Mouse (Mus musculus): ENCODE results near the gene Zmiz1. TPM values are rescaled to one million over a fixed set of nuclear protein-coding genes. Genes with fewer than 3 reads are reported as not detected.
A peak's percentile ranks its signal among the peaks of the same experiment; 100 is the strongest.

Zmiz1 gene
- total RNA-seq, 2 experiments from 2014 or later, result 26.6 to 28.6 TPM

GRCm38 (mm10) chr14:25633539-25634300 lies 174.7 kb downstream of the Zmiz1 start:
- no peak for DNase-seq (ENCODE audit: low spot score)

- no peak for DNase-seq (ENCODE audit: low spot score)
These were observed 175.3 kb downstream of the Zmiz1 start for GRCm38 (mm10) chr14:25634328-25634727.

GRCm38 (mm10) chr14:25635746-25636145 lies 176.8 kb downstream of the Zmiz1 start:
- DNase-seq (ENCODE audit: low spot score), result no peak

- peak; percentile 65 for DNase-seq (ENCODE audit: low spot score)
These were observed 177.3 kb downstream of the Zmiz1 start for GRCm38 (mm10) chr14:25636297-25636696.

GRCm38 (mm10) chr14:25639120-25639758 lies 180.3 kb downstream of the Zmiz1 start:
- no peak for DNase-seq (ENCODE audit: low spot score)

- no peak for DNase-seq (ENCODE audit: low spot score)
These were observed 181.0 kb downstream of the Zmiz1 start for GRCm38 (mm10) chr14:25639979-25640378.

GRCm38 (mm10) chr14:25640421-25641056 lies 181.6 kb downstream of the Zmiz1 start:
- no peak for DNase-seq (ENCODE audit: low spot score)

GRCm38 (mm10) chr14:25641067-25641466 lies 182.1 kb downstream of the Zmiz1 start:
- no peak for DNase-seq (ENCODE audit: low spot score)

- no peak for DNase-seq (ENCODE audit: low spot score)
These were observed 186.7 kb downstream of the Zmiz1 start for GRCm38 (mm10) chr14:25645717-25646116.

- DNase-seq (ENCODE audit: low spot score), result peak; percentile 71
These were observed 187.2 kb downstream of the Zmiz1 start for GRCm38 (mm10) chr14:25646161-25646621.

GRCm38 (mm10) chr14:25651131-25651530 lies 192.1 kb downstream of the Zmiz1 start:
- no peak for DNase-seq (ENCODE audit: low spot score)

GRCm38 (mm10) chr14:25651905-25652304 lies 192.9 kb downstream of the Zmiz1 start:
- no peak for DNase-seq (ENCODE audit: low spot score)

- DNase-seq (ENCODE audit: low spot score), result no peak
These were observed 195.6 kb downstream of the Zmiz1 start for GRCm38 (mm10) chr14:25654401-25655197.

- no peak for DNase-seq (ENCODE audit: low spot score)
These were observed 201.7 kb downstream of the Zmiz1 start for GRCm38 (mm10) chr14:25660661-25661060.

GRCm38 (mm10) chr14:25661185-25661920 lies 202.4 kb downstream of the Zmiz1 start:
- no peak for DNase-seq (ENCODE audit: low spot score)

- no peak for DNase-seq (ENCODE audit: low spot score)
These were observed 204.8 kb downstream of the Zmiz1 start for GRCm38 (mm10) chr14:25663649-25664309.

- DNase-seq (ENCODE audit: low spot score), result no peak
These were observed 205.3 kb downstream of the Zmiz1 start for GRCm38 (mm10) chr14:25664310-25664695.

GRCm38 (mm10) chr14:25665314-25665970 lies 206.5 kb downstream of the Zmiz1 start:
- no peak for DNase-seq (ENCODE audit: low spot score)

- no peak for DNase-seq (ENCODE audit: low spot score)
These were observed 207.8 kb downstream of the Zmiz1 start for GRCm38 (mm10) chr14:25666668-25667376.
